Mouse (Mus musculus): Measurements from ENCODE around the gene Cryba2. TPM values are rescaled to one million over a fixed set of nuclear protein-coding genes. Genes with fewer than 3 reads are reported as not detected.

Cryba2 gene
- polyA plus RNA-seq, 1 experiment from 2014 or later, result 0.85 TPM

DNA sequence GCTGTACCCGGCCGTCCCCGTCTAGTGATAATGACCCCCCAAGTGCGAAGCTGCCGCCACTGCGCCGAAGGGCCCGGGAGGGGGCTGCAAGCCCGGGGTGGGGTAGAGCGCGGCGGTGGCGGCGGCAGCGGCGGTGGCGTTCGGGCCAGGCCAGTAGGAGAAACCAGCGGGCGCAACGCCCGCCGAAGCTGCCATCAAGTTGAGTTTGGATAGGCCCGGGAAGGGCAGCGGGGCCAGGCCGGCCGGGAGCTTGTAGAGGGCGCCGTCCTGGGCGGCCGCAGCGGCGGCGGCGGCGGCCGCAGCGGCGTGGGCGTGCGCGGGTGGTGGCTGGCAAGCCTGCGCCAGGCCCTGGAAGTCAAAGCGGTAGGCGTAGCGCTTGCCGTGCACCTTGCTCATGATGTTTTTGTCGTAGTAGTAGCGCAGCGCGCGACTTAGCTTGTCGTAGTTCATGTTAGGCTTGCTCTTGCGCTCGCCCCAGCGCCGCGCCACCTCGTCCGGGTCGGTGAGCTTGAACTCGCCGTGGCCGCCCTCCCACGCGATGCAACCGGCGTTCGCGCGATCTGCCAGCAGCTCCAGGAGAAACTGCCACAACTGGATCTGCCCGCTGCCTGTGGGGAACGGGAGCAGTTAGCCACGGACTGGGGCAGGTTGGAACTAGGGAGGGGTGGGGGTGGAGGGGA, 10.7 kb downstream of the Cryba2 start:
- no peaks in the 10 kb centered on the region for H3K9me3 ChIP-seq
- no peak for ATAC-seq (ENCODE audit: low read depth)
- H3K4me3 ChIP-seq, result peak overlapping the region; percentile 38
- H3K27me3 ChIP-seq, result peaks cover 94% of the 10 kb centered on the region
- no peak overlapping the region for H3K27ac ChIP-seq (replicated peaks)
- peaks cover 34% of the 10 kb centered on the region for H3K4me1 ChIP-seq (replicated peaks)
- no peaks in the 10 kb centered on the region for H3K36me3 ChIP-seq
- peak overlapping the region; percentile 49 for H3K9ac ChIP-seq
- WGBS, result under 1% methylated on average over 74 of the region's 74 CpGs
- H3K4me2 ChIP-seq, result peak overlapping the region; percentile 67

GRCm38 (mm10) chr1:74880785-74881360, 12.1 kb downstream of the Cryba2 start:
- H3K36me3 ChIP-seq, result no peaks in the 10 kb centered on the region
- peaks cover 90% of the 10 kb centered on the region for H3K27me3 ChIP-seq
- H3K4me3 ChIP-seq, result no peak overlapping the region
- peaks cover 34% of the 10 kb centered on the region for H3K4me1 ChIP-seq (replicated peaks)
- no peak overlapping the region for H3K27ac ChIP-seq (replicated peaks)
- H3K9me3 ChIP-seq, result no peaks in the 10 kb centered on the region
- WGBS, result 1% methylated on average over 18 of the region's 18 CpGs
- ATAC-seq (ENCODE audit: low read depth), result peak; percentile 49; the same call in 1 of the 2 replicates
- no peak overlapping the region for H3K9ac ChIP-seq
- H3K4me2 ChIP-seq, result peak overlapping the region; percentile 33; the same call in 1 of the 2 replicates

GRCm38 (mm10) chr1:74877199-74877598, 15.7 kb downstream of the Cryba2 start:
- H3K4me3 ChIP-seq, result no peak overlapping the region
- no peaks in the 10 kb centered on the region for H3K9me3 ChIP-seq
- no peak overlapping the region for H3K4me2 ChIP-seq
- no peak overlapping the region for H3K9ac ChIP-seq
- 53% methylated on average over 3 of the region's 3 CpGs for WGBS
- H3K36me3 ChIP-seq, result no peaks in the 10 kb centered on the region
- no peak overlapping the region for H3K27ac ChIP-seq (replicated peaks)
- H3K27me3 ChIP-seq, result peaks cover 68% of the 10 kb centered on the region
- ATAC-seq (ENCODE audit: low read depth), result no peak
- H3K4me1 ChIP-seq (replicated peaks), result peaks cover 12% of the 10 kb centered on the region

DNA sequence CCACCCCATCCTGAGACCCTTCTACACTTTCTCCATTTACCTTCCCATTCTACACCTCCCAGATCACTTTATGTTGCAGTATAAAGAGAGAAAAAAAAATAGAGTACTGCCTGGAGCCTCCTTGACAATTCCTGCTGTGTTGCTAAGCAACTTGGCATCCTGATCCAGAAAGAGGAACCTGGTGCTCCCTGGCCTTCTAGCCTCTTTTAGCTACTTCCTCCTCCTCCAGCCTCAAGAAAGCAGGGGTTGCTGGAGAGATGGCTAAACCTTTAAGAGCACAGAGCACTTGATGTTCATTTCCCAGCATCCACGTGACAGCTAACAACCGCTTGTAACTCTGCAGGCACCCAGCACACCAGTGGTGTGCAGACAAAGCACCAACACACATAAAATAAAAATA, 20.7 kb downstream of the Cryba2 start:
- no peak overlapping the region for H3K4me3 ChIP-seq
- H3K9me3 ChIP-seq, result no peaks in the 10 kb centered on the region
- H3K36me3 ChIP-seq, result no peaks in the 10 kb centered on the region
- no peak overlapping the region for H3K27ac ChIP-seq (replicated peaks)
- WGBS, result 69% methylated on average over 2 of the region's 2 CpGs
- no peak for ATAC-seq (ENCODE audit: low read depth)
- H3K9ac ChIP-seq, result 0 out of 2 replicates have a peak overlapping the region, but pooled peaks have one; percentile 17
- H3K4me1 ChIP-seq (replicated peaks), result no peaks in the 10 kb centered on the region
- peaks cover 30% of the 10 kb centered on the region for H3K27me3 ChIP-seq
- no peak overlapping the region for H3K4me2 ChIP-seq

DNA sequence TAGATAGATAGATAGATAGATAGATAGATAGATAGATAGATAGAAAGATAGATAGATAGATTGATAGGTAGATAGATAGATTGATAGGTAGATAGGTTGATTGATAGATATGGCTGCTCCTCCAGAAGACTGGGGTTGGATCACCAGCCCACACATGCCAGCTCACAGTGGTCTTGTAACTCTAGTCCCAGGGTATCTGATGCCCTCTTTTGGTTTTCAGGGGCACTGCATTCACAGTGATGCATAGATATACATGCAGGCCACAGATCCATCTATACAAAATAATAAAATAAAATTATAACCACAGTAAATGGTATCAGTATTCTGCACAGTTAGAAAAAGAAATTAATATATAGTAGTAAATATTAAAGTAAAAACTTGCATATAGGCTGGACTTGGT, 31.2 kb downstream of the Cryba2 start:
- ATAC-seq (ENCODE audit: low read depth), result no peak
- Histone ChIP-seq H3K4me1 (replicated peaks) (peaks cover 33% of the 10 kb centered on the region), H3K36me3 (no peaks in the 10 kb centered on the region), H3K4me3 (no peak overlapping the region), H3K27ac (replicated peaks) (no peak overlapping the region), H3K27me3 (0 out of 2 replicates have a peak, but pooled peaks cover 5% of the 10 kb centered on the region), H3K9me3 (no peaks in the 10 kb centered on the region), H3K4me2 (no peak overlapping the region), H3K9ac (no peak overlapping the region)

GRCm38 (mm10) chr1:74859223-74859984, 33.5 kb downstream of the Cryba2 start:
- Histone ChIP-seq H3K36me3 (no peaks in the 10 kb centered on the region), H3K4me3 (peak overlapping the region; percentile 91), H3K4me1 (replicated peaks) (peaks cover 48% of the 10 kb centered on the region), H3K9ac (peak overlapping the region; percentile 96; the same call in 1 of the 2 replicates), H3K4me2 (peak overlapping the region; percentile 85), H3K9me3 (no peaks in the 10 kb centered on the region), H3K27ac (replicated peaks) (no peak overlapping the region), H3K27me3 (0 out of 2 replicates have a peak, but pooled peaks cover 8% of the 10 kb centered on the region)
- 36% methylated on average over 6 of the region's 6 CpGs for WGBS
- no peak for ATAC-seq (ENCODE audit: low read depth)

GRCm38 (mm10) chr1:74858805-74859204, 34.1 kb downstream of the Cryba2 start:
- Histone ChIP-seq H3K4me2 (peak overlapping the region; percentile 85), H3K27me3 (0 out of 2 replicates have a peak, but pooled peaks cover 8% of the 10 kb centered on the region), H3K4me3 (peak overlapping the region; percentile 91), H3K9ac (peak overlapping the region; percentile 96), H3K4me1 (replicated peaks) (peaks cover 54% of the 10 kb centered on the region), H3K27ac (replicated peaks) (peak overlapping the region; percentile 39), H3K36me3 (no peaks in the 10 kb centered on the region), H3K9me3 (no peaks in the 10 kb centered on the region)
- WGBS, result 9% methylated on average over 16 of the region's 16 CpGs
- no peak for ATAC-seq (ENCODE audit: low read depth)

- Histone ChIP-seq H3K27ac (replicated peaks) (peak overlapping the region; percentile 78), H3K9ac (peak overlapping the region; percentile 96), H3K4me2 (peak overlapping the region; percentile 85), H3K4me3 (peak overlapping the region; percentile 91), H3K27me3 (peaks cover 8% of the 10 kb centered on the region; the same call in 1 of the 2 replicates), H3K36me3 (no peaks in the 10 kb centered on the region), H3K4me1 (replicated peaks) (peaks cover 57% of the 10 kb centered on the region), H3K9me3 (no peaks in the 10 kb centered on the region)
- peak; percentile 56 for ATAC-seq (ENCODE audit: low read depth)
- under 1% methylated on average over 29 of the region's 29 CpGs for WGBS
These were observed 34.7 kb downstream of the Cryba2 start for GRCm38 (mm10) chr1:74858171-74858719.

- ATAC-seq (ENCODE audit: low read depth), result no peak
- Histone ChIP-seq H3K9ac (peak overlapping the region; percentile 96), H3K9me3 (no peaks in the 10 kb centered on the region), H3K4me2 (peak overlapping the region; percentile 85), H3K27ac (replicated peaks) (peak overlapping the region; percentile 78), H3K27me3 (peaks cover 14% of the 10 kb centered on the region), H3K4me1 (replicated peaks) (peaks cover 57% of the 10 kb centered on the region), H3K36me3 (no peaks in the 10 kb centered on the region), H3K4me3 (peak overlapping the region; percentile 91)
- 7% methylated on average over 4 of the region's 4 CpGs for WGBS
These were observed 35.3 kb downstream of the Cryba2 start for GRCm38 (mm10) chr1:74857677-74858076.

DNA sequence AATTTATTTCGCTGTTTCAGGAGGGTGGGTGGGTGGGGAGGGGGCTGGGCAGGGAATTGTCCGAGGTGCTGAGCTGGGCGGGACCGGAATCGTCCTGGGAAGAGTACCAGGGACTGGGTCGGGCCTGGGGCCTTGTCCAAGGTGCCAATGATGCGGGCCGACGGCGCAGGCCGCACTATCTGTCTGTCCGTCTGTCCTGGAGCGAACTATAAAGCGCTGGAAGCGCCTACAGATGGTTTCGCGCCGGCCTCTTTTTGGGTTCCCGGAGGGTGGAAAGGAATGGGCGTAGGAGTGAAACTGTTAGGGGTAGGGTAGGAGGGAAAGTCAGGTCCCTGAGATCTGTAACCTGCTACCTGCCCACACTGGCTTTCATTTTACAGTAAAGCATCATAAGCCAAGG, 35.7 kb downstream of the Cryba2 start:
- H3K4me2 ChIP-seq, result peak overlapping the region; percentile 85
- peaks cover 58% of the 10 kb centered on the region for H3K4me1 ChIP-seq (replicated peaks)
- peak overlapping the region; percentile 91 for H3K4me3 ChIP-seq
- 4% methylated on average over 20 of the region's 20 CpGs for WGBS
- peaks cover 18% of the 10 kb centered on the region for H3K27me3 ChIP-seq
- no peaks in the 10 kb centered on the region for H3K9me3 ChIP-seq
- H3K9ac ChIP-seq, result peak overlapping the region; percentile 96
- no peak overlapping the region; the same call in 1 of the 2 replicates for H3K27ac ChIP-seq (replicated peaks)
- no peaks in the 10 kb centered on the region for H3K36me3 ChIP-seq
- ATAC-seq (ENCODE audit: low read depth), result no peak

GRCm38 (mm10) chr1:74856791-74857190, 36.2 kb downstream of the Cryba2 start:
- H3K27ac ChIP-seq (replicated peaks), result no peak overlapping the region
- peaks cover 19% of the 10 kb centered on the region for H3K27me3 ChIP-seq
- H3K4me2 ChIP-seq, result peak overlapping the region; percentile 85
- H3K9me3 ChIP-seq, result no peaks in the 10 kb centered on the region
- 4% methylated on average over 7 of the region's 7 CpGs for WGBS
- H3K9ac ChIP-seq, result peak overlapping the region; percentile 96
- peak overlapping the region; percentile 91 for H3K4me3 ChIP-seq
- peaks cover 62% of the 10 kb centered on the region for H3K4me1 ChIP-seq (replicated peaks)
- H3K36me3 ChIP-seq, result no peaks in the 10 kb centered on the region
- no peak for ATAC-seq (ENCODE audit: low read depth)

- H3K27ac ChIP-seq (replicated peaks), result peak overlapping the region; percentile 94; the same call in 1 of the 2 replicates
- no peak for ATAC-seq (ENCODE audit: low read depth)
- H3K4me3 ChIP-seq, result peak overlapping the region; percentile 91
- no peaks in the 10 kb centered on the region for H3K36me3 ChIP-seq
- 2% methylated on average over 11 of the region's 11 CpGs for WGBS
- H3K4me2 ChIP-seq, result peak overlapping the region; percentile 85
- H3K27me3 ChIP-seq, result peaks cover 19% of the 10 kb centered on the region
- peak overlapping the region; percentile 96 for H3K9ac ChIP-seq
- H3K4me1 ChIP-seq (replicated peaks), result peaks cover 66% of the 10 kb centered on the region
- no peaks in the 10 kb centered on the region for H3K9me3 ChIP-seq
These were observed 36.6 kb downstream of the Cryba2 start for GRCm38 (mm10) chr1:74856439-74856720.
